Comparison of ENCODE assay signal across 8 mouse cellular contexts in genomic region chr2:130664102-130664701, GRCm38 (mm10). TPM values are rescaled to one million over a fixed set of nuclear protein-coding genes. Genes with fewer than 3 reads are reported as not detected.
A peak's percentile ranks its signal among the peaks of the same experiment; 100 is the strongest.
DNase-seq lines count a peak whose midpoint lies in the region; ATAC-seq lines count a peak whose summit lies in the region.

Ddrgk1 (minus strand) TSS chr2:130664659.

- under 1% methylated on average over 40 of the region's 40 CpGs for WGBS in hindbrain, embryonic 14.5 days

- peak within 1 kb of the TSS; percentile 43 for H3K4me3 ChIP-seq in hindbrain, embryonic 14.5 days (replicated peaks; ENCODE audit: low read length)

- H3K4me2 ChIP-seq in hindbrain, embryonic 14.5 days (replicated peaks), result peak within 1 kb of the TSS; percentile 62

- peaks cover 20% of the 10 kb centered on the region for H3K4me1 ChIP-seq in hindbrain, embryonic 14.5 days (replicated peaks; ENCODE audit: control insufficient read depth, insufficient read depth, low read length)

- H3K9ac ChIP-seq in hindbrain, embryonic 14.5 days, result peak within 1 kb of the TSS; percentile 68

- ATAC-seq in hindbrain, embryonic 14.5 days (ENCODE audit: low FRiP score), result peak; percentile 97

- H3K27ac ChIP-seq in hindbrain, embryonic 14.5 days, result peak within 1 kb of the TSS; percentile 95

- H3K9me3 ChIP-seq in hindbrain, embryonic 14.5 days (ENCODE audit: control insufficient read depth, low read length), result no peaks in the 10 kb centered on the region

- H3K27me3 ChIP-seq in hindbrain, embryonic 14.5 days (ENCODE audit: control insufficient read depth, insufficient read depth, low read length), result no peaks in the 10 kb centered on the region

- H3K36me3 ChIP-seq in hindbrain, embryonic 14.5 days (replicated peaks; ENCODE audit: control insufficient read depth, insufficient read depth), result peaks cover 37% of the 10 kb centered on the region

- DNase-seq in R1 (ENCODE audit: low read depth, low spot score), result peak; percentile 99
- DNase-seq in cerebellum, postnatal 25 days, result peak; percentile 95 to 96
- DNase-seq in frontal cortex, postnatal 25 days (ENCODE audit: low spot score in 2 of 2), result peak; percentile 86 to 90
- peak; percentile 95 for DNase-seq in hindbrain, embryonic 14.5 days (ENCODE audit: low spot score)
- peak; percentile 94 to 96 for DNase-seq in layer of hippocampus, postnatal 36 days
- DNase-seq in lung, postnatal 36 days, result peak; percentile 92
- DNase-seq in retina, postnatal 1 day, result peak; percentile 97
- peak; percentile 88 to 89 for DNase-seq in urinary bladder, adult 18-20 months (ENCODE audit: low spot score in 2 of 2)

RNA-seq across cellular contexts. Expression of gene Ddrgk1, which starts in this region (rescaled TPM):
- polyA plus RNA-seq in hindbrain, embryonic 14.5 days (2014; fragmentation: Nextera tagmentation; extraction: Ambion mirVana), result 62.5 and 65.3 TPM in 2 replicates
- total RNA-seq in layer of hippocampus, postnatal 36 days (2021), result 10 to 100 TPM; 83.9 to 84.7 TPM

Comparison
In these comparisons a context has a peak if more than half of its experiments do, and no peak if none do; other contexts are left out.
1. Peak in every context shown above with its lines: DNase-seq, ATAC-seq, H3K4me3 ChIP-seq and H3K27ac ChIP-seq.